Mouse (Mus musculus) intestine, postnatal 0 days (tissue): Measurements from ENCODE around the gene Hells. TPM values are rescaled to one million over a fixed set of nuclear protein-coding genes. Genes with fewer than 3 reads are reported as not detected.

ENCODE experiments used
- ATAC-seq: fragments of 200-750 bp; cut with Nextera tagmentation; 2 replicates; pipeline ENCODE4 v1.8.0; 2017; ENCODE audit warnings: mild to moderate bottlenecking, moderate TSS enrichment, moderate library complexity
- H3K27ac ChIP-seq: fragments of 300-500 bp; sonication (generic); 2 replicates; pipeline ENCODE4 v1.5.1; 2014; ENCODE audit warnings: mild to moderate bottlenecking, low read depth, low read length, moderate library complexity
- H3K27me3 ChIP-seq: fragments of 300-500 bp; sonication (generic); replicated peaks from 2 replicates; pipeline ENCODE4 v1.6.1; 2014; ENCODE audit warnings: low read length, mixed read lengths; ENCODE audit not compliant: control insufficient read depth, insufficient read depth
- H3K36me3 ChIP-seq: fragments of 300-500 bp; sonication (generic); 2 replicates; pipeline ENCODE4 v1.6.1; 2014; ENCODE audit warnings: mild to moderate bottlenecking, moderate library complexity; ENCODE audit not compliant: control insufficient read depth, insufficient read depth
- H3K4me1 ChIP-seq: fragments of 300-500 bp; sonication (generic); replicated peaks from 2 replicates; pipeline ENCODE4 v1.6.1; 2014; ENCODE audit warnings: antibody characterized with exemption, low read length, mixed read lengths; ENCODE audit not compliant: control insufficient read depth, insufficient read depth
- H3K4me2 ChIP-seq: fragments of 300-500 bp; sonication (generic); replicated peaks from 2 replicates; pipeline ENCODE4 v1.6.1; 2014; ENCODE audit warnings: low read depth, mild to moderate bottlenecking, moderate library complexity
- H3K4me3 ChIP-seq: fragments of 300-500 bp; sonication (generic); 2 replicates; pipeline ENCODE4 v1.5.1; 2014; ENCODE audit warnings: low read depth, low read length
- H3K9ac ChIP-seq: fragments of 300-500 bp; sonication (generic); 2 replicates; pipeline ENCODE4 v1.6.1; 2014; ENCODE audit warnings: mild to moderate bottlenecking, low read depth, low read length
- H3K9me3 ChIP-seq: fragments of 300-500 bp; sonication (generic); 2 replicates; pipeline ENCODE4 v1.6.1; 2016; ENCODE audit warnings: mixed run types; ENCODE audit not compliant: control insufficient read depth
- CTCF ChIP-seq: sonication (generic); IDR thresholded peaks from 2 replicates; pipeline ENCODE4 v1.5.1; 2016; ENCODE audit warnings: low read depth, mild to moderate bottlenecking, control low read depth, antibody characterized with exemption, moderate library complexity
- WGBS: fragments of 180-500 bp; shearing (Covaris S2); extraction: QIAGEN DNeasy Blood & Tissue Kit; methylation state at CpG from one replicate; pipeline ENCODE4 v1.1.7; 2014; 5-methylcytosine and 5-hydroxymethylcytosine counted together
- polyA plus RNA-seq: library from polyadenylated mRNA; unstranded; fragments of >200 nt; fragmentation: Nextera tagmentation; extraction: Ambion mirVana; gene quantifications from 2 replicates; pipeline ENCODE4 v1.2.1, GENCODE M21; 2015

Hells gene
- polyA plus RNA-seq, 1 experiment from 2014 or later = 14.6 TPM

GRCm38 (mm10) chr19:38972581-38972980 lies 41.9 kb downstream of the Hells start:
- 80% methylated on average over 5 of the region's 5 CpGs for WGBS
- Histone ChIP-seq H3K9me3 (no peaks in the 10 kb centered on the region), H3K4me2 (no peak overlapping the region), H3K9ac (no peak overlapping the region), H3K4me3 (no peak overlapping the region), H3K27ac (no peak overlapping the region), H3K36me3 (peaks cover 3% of the 10 kb centered on the region; the same call in 1 of the 2 replicates), H3K27me3 (no peaks in the 10 kb centered on the region), H3K4me1 (no peaks in the 10 kb centered on the region)
- no peak for ATAC-seq
- no peak for TF ChIP-seq CTCF

GRCm38 (mm10) chr19:38973666-38974065 lies 43.0 kb downstream of the Hells start:
- ATAC-seq = no peak
- H3K4me1 ChIP-seq = no peaks in the 10 kb centered on the region
- no peak for TF ChIP-seq CTCF

GRCm38 (mm10) chr19:38976269-38976668 lies 45.6 kb downstream of the Hells start:
- no peak for TF ChIP-seq CTCF
- H3K9ac ChIP-seq = no peak overlapping the region
- no peak overlapping the region for H3K4me2 ChIP-seq
- H3K36me3 ChIP-seq = no peaks in the 10 kb centered on the region; the same call in 1 of the 2 replicates
- H3K27me3 ChIP-seq = no peaks in the 10 kb centered on the region
- ATAC-seq = peak; percentile 65
- no peak overlapping the region for H3K4me3 ChIP-seq
- H3K27ac ChIP-seq = no peak overlapping the region
- no peaks in the 10 kb centered on the region for H3K4me1 ChIP-seq
- H3K9me3 ChIP-seq = no peaks in the 10 kb centered on the region

More at GRCm38 (mm10) chr19:38973666-38974065, 43.0 kb downstream of the Hells start:
- no peak overlapping the region for H3K27ac ChIP-seq
- H3K9me3 ChIP-seq = no peaks in the 10 kb centered on the region
- no peak overlapping the region for H3K4me3 ChIP-seq
- H3K4me2 ChIP-seq = no peak overlapping the region
- WGBS = 56% methylated on average over 7 of the region's 7 CpGs
- no peaks in the 10 kb centered on the region for H3K27me3 ChIP-seq
- H3K9ac ChIP-seq = no peak overlapping the region
- H3K36me3 ChIP-seq = peaks cover 3% of the 10 kb centered on the region; the same call in 1 of the 2 replicates

- Histone ChIP-seq H3K4me1 (no peaks in the 10 kb centered on the region), H3K27me3 (no peaks in the 10 kb centered on the region), H3K9me3 (no peaks in the 10 kb centered on the region), H3K36me3 (no peaks in the 10 kb centered on the region), H3K9ac (no peak overlapping the region), H3K27ac (no peak overlapping the region), H3K4me2 (no peak overlapping the region), H3K4me3 (no peak overlapping the region)
- peak; percentile 88 for TF ChIP-seq CTCF
- no peak for ATAC-seq
- 0% methylated on average over 1 of the region's 1 CpGs for WGBS
Measured at GRCm38 (mm10) chr19:38981966-38982365, 51.3 kb downstream of the Hells start.

GRCm38 (mm10) chr19:38998248-38998647 lies 67.5 kb downstream of the Hells start:
- H3K4me3 ChIP-seq = no peak overlapping the region
- no peak for TF ChIP-seq CTCF
- no peaks in the 10 kb centered on the region for H3K4me1 ChIP-seq
- H3K9me3 ChIP-seq = no peaks in the 10 kb centered on the region
- H3K36me3 ChIP-seq = no peaks in the 10 kb centered on the region
- H3K27ac ChIP-seq = no peak overlapping the region
- no peaks in the 10 kb centered on the region for H3K27me3 ChIP-seq
- ATAC-seq = peak; percentile 77
- H3K9ac ChIP-seq = no peak overlapping the region
- 44% methylated on average over 4 of the region's 4 CpGs for WGBS
- H3K4me2 ChIP-seq = no peak overlapping the region

GRCm38 (mm10) chr19:38998676-38999075 lies 68.0 kb downstream of the Hells start:
- no peak overlapping the region for H3K9ac ChIP-seq
- no peaks in the 10 kb centered on the region for H3K9me3 ChIP-seq
- H3K27me3 ChIP-seq = no peaks in the 10 kb centered on the region
- TF ChIP-seq CTCF = no peak
- no peaks in the 10 kb centered on the region for H3K36me3 ChIP-seq
- peak; percentile 85 for ATAC-seq
- no peak overlapping the region for H3K27ac ChIP-seq
- no peak overlapping the region for H3K4me2 ChIP-seq
- 13% methylated on average over 1 of the region's 1 CpGs for WGBS
- H3K4me3 ChIP-seq = no peak overlapping the region
- no peaks in the 10 kb centered on the region for H3K4me1 ChIP-seq

GRCm38 (mm10) chr19:39005132-39005531 lies 74.4 kb downstream of the Hells start:
- WGBS = 52% methylated on average over 1 of the region's 1 CpGs
- no peaks in the 10 kb centered on the region for H3K27me3 ChIP-seq
- no peak overlapping the region for H3K4me3 ChIP-seq
- no peaks in the 10 kb centered on the region for H3K36me3 ChIP-seq
- TF ChIP-seq CTCF = no peak
- no peaks in the 10 kb centered on the region for H3K4me1 ChIP-seq
- H3K4me2 ChIP-seq = no peak overlapping the region
- H3K27ac ChIP-seq = no peak overlapping the region
- no peak overlapping the region for H3K9ac ChIP-seq
- no peaks in the 10 kb centered on the region for H3K9me3 ChIP-seq
- ATAC-seq = peak; percentile 81
